Mouse (Mus musculus) CH12.LX (cell line): ENCODE measurements around the gene Nrg3. TPM values are rescaled to one million over a fixed set of nuclear protein-coding genes. Genes with fewer than 3 reads are reported as not detected.

ENCODE experiments used
- DNase-seq: peaks from one replicate; pipeline ENCODE4 v3.0.0-alpha.2; 2013; ENCODE audit errors: extremely low read depth
- H3K27ac ChIP-seq: 2 replicates; pipeline ENCODE4 v1.5.1; 2012; ENCODE audit warnings: low read depth, mild to moderate bottlenecking, control low read depth, moderate library complexity; ENCODE audit not compliant: insufficient read depth
- H3K27me3 ChIP-seq: replicated peaks from 2 replicates; pipeline ENCODE3; 2012; ENCODE audit warnings: inconsistent platforms
- H3K36me3 ChIP-seq, 2 experiments: replicated peaks in 1 of 2; 2 replicates each; pipeline versions ENCODE3 to v1.6.1; 2012; ENCODE audit warnings: inconsistent platforms in 1 of 2, low read length in 1 of 2, mild to moderate bottlenecking in 1 of 2, mixed read lengths in 1 of 2, moderate library complexity in 1 of 2; ENCODE audit not compliant: control insufficient read depth in 1 of 2, insufficient read depth in 1 of 2
- H3K4me1 ChIP-seq, 2 experiments: 2 replicates each; pipeline ENCODE4 v1.6.1; 2012; ENCODE audit warnings: inconsistent platforms in 1 of 2, moderate library complexity in 1 of 2; ENCODE audit not compliant: insufficient read depth in 2 of 2, control insufficient read depth in 1 of 2
- H3K4me2 ChIP-seq: 2 replicates; pipeline ENCODE4 v1.6.1; 2012; ENCODE audit warnings: low read depth, mild to moderate bottlenecking, control low read depth; ENCODE audit not compliant: poor library complexity, insufficient read depth, severe bottlenecking
- H3K4me3 ChIP-seq, 3 experiments: fragments of 150-350 bp in 1 of 3; sonication (generic) in 1 of 3; replicated peaks in 1 of 3; 2 replicates each; pipeline versions ENCODE3 to v1.5.1; 2011 to 2012; ENCODE audit warnings: low read depth in 2 of 3, low read length in 2 of 3, mild to moderate bottlenecking in 2 of 3, moderate library complexity in 2 of 3, control low read depth in 1 of 3, improper control_type of control experiment in 1 of 3, inconsistent platforms in 1 of 3, mixed read lengths in 1 of 3; ENCODE audit not compliant: poor library complexity in 1 of 3
- H3K79me2 ChIP-seq: replicated peaks from 2 replicates; pipeline ENCODE4 v1.6.1; 2012; ENCODE audit warnings: mild to moderate bottlenecking, moderate library complexity; ENCODE audit not compliant: control insufficient read depth, poor library complexity, insufficient read depth, severe bottlenecking; ENCODE audit errors: extremely low read depth
- H3K9ac ChIP-seq: 2 replicates; pipeline ENCODE4 v1.6.1; 2012; ENCODE audit warnings: low read depth, mild to moderate bottlenecking, control low read depth, moderate library complexity; ENCODE audit not compliant: insufficient read depth
- H3K9me3 ChIP-seq: replicated peaks from 2 replicates; pipeline ENCODE3; 2012; ENCODE audit warnings: low read length, inconsistent platforms, mixed read lengths
- CHD1 ChIP-seq: IDR thresholded peaks from 2 replicates; pipeline ENCODE4 v1.6.1; 2012; ENCODE audit warnings: low read depth, low read length, improper control_type of control experiment, inconsistent platforms
- CHD2 ChIP-seq: IDR thresholded peaks from 2 replicates; pipeline ENCODE4 v1.6.1; 2011; ENCODE audit warnings: low read length, improper control_type of control experiment
- CTCF ChIP-seq, 2 experiments: IDR thresholded peaks in 1 of 2; conservative IDR thresholded peaks in 1 of 2; 2 replicates each; pipeline ENCODE4 v1.5.1; 2011 to 2012; ENCODE audit warnings: low read depth in 2 of 2, low read length in 2 of 2, improper control_type of control experiment in 1 of 2, inconsistent platforms in 1 of 2, mild to moderate bottlenecking in 1 of 2, moderate library complexity in 1 of 2
- E2F4 ChIP-seq: IDR thresholded peaks from 2 replicates; pipeline ENCODE4 v1.6.1; 2011; ENCODE audit warnings: low read depth, low read length, improper control_type of control experiment; ENCODE audit not compliant: insufficient replicate concordance
- ELF1 ChIP-seq: IDR thresholded peaks from 2 replicates; pipeline ENCODE4 v1.6.1; 2014; ENCODE audit warnings: low read depth, mild to moderate bottlenecking, inconsistent platforms, low read length, improper control_type of control experiment
- EP300 ChIP-seq: IDR thresholded peaks from 2 replicates; pipeline ENCODE4 v1.6.1; 2011; ENCODE audit warnings: low read length, improper control_type of control experiment
- ETS1 ChIP-seq: conservative IDR thresholded peaks from 2 replicates; pipeline ENCODE4 v1.6.1; 2012; ENCODE audit warnings: low read depth, mild to moderate bottlenecking, inconsistent platforms, low read length, improper control_type of control experiment, moderate library complexity
- GABPA ChIP-seq: IDR thresholded peaks from 2 replicates; pipeline ENCODE4 v1.6.1; 2012; ENCODE audit warnings: low read depth, low read length, improper control_type of control experiment, inconsistent platforms; ENCODE audit not compliant: insufficient replicate concordance
- HCFC1 ChIP-seq: IDR thresholded peaks from 2 replicates; pipeline ENCODE4 v1.6.1; 2012; ENCODE audit warnings: low read depth, mild to moderate bottlenecking, inconsistent platforms, low read length, improper control_type of control experiment
- JUN ChIP-seq: IDR thresholded peaks from 2 replicates; pipeline ENCODE4 v1.6.1; 2011; ENCODE audit warnings: low read depth, mild to moderate bottlenecking, low read length, improper control_type of control experiment, moderate library complexity; ENCODE audit not compliant: insufficient read depth
- KAT2A ChIP-seq: IDR thresholded peaks from 2 replicates; pipeline ENCODE4 v1.6.1; 2012; ENCODE audit warnings: low read length, improper control_type of control experiment, inconsistent platforms; ENCODE audit not compliant: insufficient replicate concordance
- MAZ ChIP-seq: IDR thresholded peaks from 2 replicates; pipeline ENCODE4 v1.6.1; 2012; ENCODE audit warnings: low read depth, mild to moderate bottlenecking, inconsistent platforms, low read length, improper control_type of control experiment, moderate library complexity
- MEF2A ChIP-seq: IDR thresholded peaks from 2 replicates; pipeline ENCODE4 v1.6.1; 2014; ENCODE audit warnings: low read depth, mild to moderate bottlenecking, inconsistent platforms, low read length, improper control_type of control experiment, borderline replicate concordance
- PAX5 ChIP-seq: IDR thresholded peaks from 2 replicates; pipeline ENCODE4 v1.6.1; 2012; ENCODE audit warnings: low read length, inconsistent platforms, mixed read lengths
- POLR2AphosphoS2 ChIP-seq: IDR thresholded peaks from 2 replicates; pipeline ENCODE4 v1.6.1; 2011; ENCODE audit warnings: low read depth, low read length, improper control_type of control experiment
- RAD21 ChIP-seq: IDR thresholded peaks from 2 replicates; pipeline ENCODE4 v1.6.1; 2011; ENCODE audit warnings: low read depth, mild to moderate bottlenecking, low read length, improper control_type of control experiment, moderate library complexity
- RCOR1 ChIP-seq: conservative IDR thresholded peaks from 2 replicates; pipeline ENCODE4 v1.6.1; 2012; ENCODE audit warnings: low read depth, mild to moderate bottlenecking, inconsistent platforms, low read length, improper control_type of control experiment
- SIN3A ChIP-seq: IDR thresholded peaks from 2 replicates; pipeline ENCODE4 v1.6.1; 2012; ENCODE audit warnings: low read length, improper control_type of control experiment, inconsistent platforms
- SMC3 ChIP-seq: IDR thresholded peaks from 2 replicates; pipeline ENCODE4 v1.6.1; 2011; ENCODE audit warnings: low read depth, low read length, improper control_type of control experiment
- TBP ChIP-seq: conservative IDR thresholded peaks from 2 replicates; pipeline ENCODE4 v1.6.1; 2011; ENCODE audit warnings: low read depth, low read length, improper control_type of control experiment
- TCF12 ChIP-seq: IDR thresholded peaks from 2 replicates; pipeline ENCODE4 v1.6.1; 2014; ENCODE audit warnings: low read depth, mild to moderate bottlenecking, inconsistent platforms, low read length, improper control_type of control experiment
- UBTF ChIP-seq: IDR thresholded peaks from 2 replicates; pipeline ENCODE4 v1.6.1; 2012; ENCODE audit warnings: low read depth, mild to moderate bottlenecking, inconsistent platforms, low read length, improper control_type of control experiment, moderate library complexity
- USF2 ChIP-seq: conservative IDR thresholded peaks from 2 replicates; pipeline ENCODE4 v1.6.1; 2011; ENCODE audit warnings: low read depth, low read length, improper control_type of control experiment
- ZC3H11A ChIP-seq: IDR thresholded peaks from 2 replicates; pipeline ENCODE4 v1.6.1; 2012; ENCODE audit warnings: low read depth, mild to moderate bottlenecking, inconsistent platforms, low read length, improper control_type of control experiment
- ZNF384 ChIP-seq: IDR thresholded peaks from 2 replicates; pipeline ENCODE4 v1.6.1; 2012; ENCODE audit warnings: low read depth, low read length, improper control_type of control experiment, inconsistent platforms
- dilution Hi-C: fragments of 300-500 bp; cut with MboI; formaldehyde crosslinking; loops from 2 replicates; pipeline ENCODE4 v1.14.3; 2020; ENCODE audit warnings: low sequenced_read_pairs; ENCODE audit not compliant: extremely low pct_unique_long_range_greater_than_20kb, extremely low pct_ligation_motif_present
- in situ Hi-C: fragments of 300-500 bp; cut with MboI; formaldehyde crosslinking; loops from 3 replicates; pipeline ENCODE4 v1.14.3; 2019; ENCODE audit warnings: low sequenced_read_pairs, low pct_ligation_motif_present, low pct_unique_long_range_greater_than_20kb, mixed read lengths
- polyA plus RNA-seq: library from polyadenylated mRNA; unstranded; fragments of >175 nt; gene quantifications from 2 replicates; pipeline ENCODE4 v1.2.1, GENCODE M21; 2012; ENCODE audit warnings: low read depth; ENCODE audit not compliant: insufficient read length
- total RNA-seq, 2 experiments: library from RNA; depleted of rRNA; stranded (reverse); fragments of 300-350 nt in 1 of 2; fragments of >200 nt in 1 of 2; gene quantifications; 2 replicates each; pipeline ENCODE4 v1.2.3; 2012 to 2014

Gene Nrg3
- total and polyA plus RNA-seq, 3 experiments = not detected

DNA sequence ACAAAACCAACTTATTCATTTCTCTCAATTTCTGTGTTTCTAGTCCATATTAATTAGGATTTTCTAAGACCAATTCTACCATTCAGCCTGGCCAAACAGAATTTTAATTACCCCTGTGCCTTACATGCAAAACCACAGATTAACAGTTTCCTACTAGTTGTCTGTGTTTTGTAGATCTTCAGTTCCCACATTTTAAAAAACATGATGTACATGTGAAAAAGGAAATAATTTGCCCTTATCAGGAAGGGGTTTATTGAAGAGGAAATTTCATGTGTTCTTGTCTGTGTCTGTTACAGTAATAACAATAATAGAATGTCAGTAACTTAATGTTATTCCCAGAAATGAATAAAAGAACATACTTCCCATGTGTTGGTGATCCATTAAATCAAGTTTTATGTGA is 939.4 kb downstream of the Nrg3 start:
- no peak for TF ChIP-seq ZC3H11A
- no peak for TF ChIP-seq UBTF
- Histone ChIP-seq H3K4me1 (no peaks in the 10 kb centered on the region), H3K9ac (no peak overlapping the region), H3K36me3 (no peaks in the 10 kb centered on the region), H3K9me3 (peaks cover 18% of the 10 kb centered on the region), H3K79me2 (no peaks in the 10 kb centered on the region), H3K4me2 (no peak overlapping the region), H3K4me3 (no peak overlapping the region), H3K27me3 (no peaks in the 10 kb centered on the region), H3K27ac (no peak overlapping the region)
- dilution Hi-C loops (no loop called here), in situ Hi-C loops (no loop called here)
- DNase-seq = no peak

DNA sequence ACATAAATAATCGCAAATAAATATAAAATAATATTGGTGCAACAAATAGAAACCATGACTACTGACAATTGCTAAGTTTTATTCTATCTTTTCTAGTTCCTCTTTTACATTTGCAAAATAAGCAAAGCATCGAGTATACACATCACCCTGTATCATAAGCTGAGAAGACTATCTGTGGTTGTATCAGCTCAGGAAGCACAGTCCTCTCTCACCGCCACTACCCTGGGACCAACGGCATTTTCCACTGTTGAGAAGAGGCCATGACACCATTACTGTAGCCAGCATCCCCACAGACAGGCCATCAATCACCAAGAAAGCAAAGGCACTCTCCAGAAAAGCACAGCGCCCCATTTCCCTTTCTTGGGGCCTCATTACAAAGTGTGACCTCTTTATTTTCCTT is 956.7 kb downstream of the Nrg3 start:
- Histone ChIP-seq H3K4me2 (no peak overlapping the region), H3K36me3 (no peaks in the 10 kb centered on the region), H3K9me3 (peaks cover 45% of the 10 kb centered on the region), H3K4me1 (no peaks in the 10 kb centered on the region), H3K79me2 (no peaks in the 10 kb centered on the region), H3K27ac (no peak overlapping the region), H3K9ac (no peak overlapping the region), H3K4me3 (no peak overlapping the region), H3K27me3 (no peaks in the 10 kb centered on the region)
- no peak for DNase-seq
- in situ Hi-C loops (no loop called here), dilution Hi-C loops (no loop called here)
- TF ChIP-seq ZC3H11A (no peak), ELF1 (no peak), CHD2 (no peak), UBTF (no peak), MAZ (no peak), RCOR1 (no peak), E2F4 (no peak), ETS1 (no peak), RAD21 (no peak), GABPA (no peak), JUN (no peak)

DNA sequence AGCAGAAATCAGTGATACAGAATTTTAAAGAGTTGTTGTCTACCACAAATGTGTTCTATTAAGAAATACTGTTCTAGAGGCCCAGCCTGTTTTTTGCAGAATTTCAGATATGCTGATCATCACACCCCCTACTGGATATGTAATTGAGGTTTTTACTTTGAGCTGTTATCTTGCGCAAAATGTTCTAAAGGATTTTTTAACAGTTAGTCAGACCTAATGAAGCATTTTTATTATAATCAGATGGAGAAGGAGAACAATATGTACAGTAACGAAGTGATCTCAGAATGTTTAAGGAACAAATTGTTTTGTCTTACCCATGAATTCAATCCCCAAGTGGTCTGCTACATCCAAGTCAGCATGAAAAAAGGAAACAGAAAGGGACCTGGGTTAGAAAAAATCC is 963.9 kb downstream of the Nrg3 start:
- no peak for TF ChIP-seq TCF12
- no peak for TF ChIP-seq TBP
- TF ChIP-seq CTCF (conservative IDR thresholded peaks at IDR 0.05 in 1 of 2, IDR thresholded peaks at IDR 0.05 in 1 of 2; ENCODE audit: low read depth in 2 of 2, low read length in 2 of 2) = no peak
- TF ChIP-seq HCFC1 = no peak
- TF ChIP-seq ZC3H11A = no peak
- TF ChIP-seq SMC3 = no peak
- TF ChIP-seq MEF2A = no peak
- TF ChIP-seq USF2 = no peak
- no peak for TF ChIP-seq CHD1
- TF ChIP-seq UBTF = no peak
- no peak for TF ChIP-seq GABPA
- TF ChIP-seq CHD2 = no peak
- no peak for TF ChIP-seq PAX5
- no peak for TF ChIP-seq SIN3A
- no peak for TF ChIP-seq E2F4
- no peak for TF ChIP-seq EP300
- no peak for TF ChIP-seq KAT2A
- TF ChIP-seq ZNF384 = no peak
- TF ChIP-seq JUN = no peak
- no peak for TF ChIP-seq POLR2AphosphoS2
- Histone ChIP-seq H3K27ac (no peak overlapping the region), H3K9me3 (peaks cover 26% of the 10 kb centered on the region), H3K4me2 (no peak overlapping the region), H3K4me1 (no peaks in the 10 kb centered on the region), H3K36me3 (no peaks in the 10 kb centered on the region), H3K4me3 (no peak overlapping the region), H3K27me3 (no peaks in the 10 kb centered on the region), H3K79me2 (no peaks in the 10 kb centered on the region), H3K9ac (no peak overlapping the region)
- in situ Hi-C loops (no loop called here), dilution Hi-C loops (no loop called here)
- no peak for DNase-seq
